Mouse (Mus musculus) cerebellum, adult 11 months (tissue): ENCODE data around the gene Dnajb2.
"Not testable (repeated sequence)": the region's sequence is repeated elsewhere in the genome, so short reads cannot be mapped to it uniquely, and the experiment has no call there.

ENCODE experiments used
- DNase-seq: peaks from one replicate; pipeline ENCODE4 v3.0.0; 2022

Dnajb2 gene

DNA sequence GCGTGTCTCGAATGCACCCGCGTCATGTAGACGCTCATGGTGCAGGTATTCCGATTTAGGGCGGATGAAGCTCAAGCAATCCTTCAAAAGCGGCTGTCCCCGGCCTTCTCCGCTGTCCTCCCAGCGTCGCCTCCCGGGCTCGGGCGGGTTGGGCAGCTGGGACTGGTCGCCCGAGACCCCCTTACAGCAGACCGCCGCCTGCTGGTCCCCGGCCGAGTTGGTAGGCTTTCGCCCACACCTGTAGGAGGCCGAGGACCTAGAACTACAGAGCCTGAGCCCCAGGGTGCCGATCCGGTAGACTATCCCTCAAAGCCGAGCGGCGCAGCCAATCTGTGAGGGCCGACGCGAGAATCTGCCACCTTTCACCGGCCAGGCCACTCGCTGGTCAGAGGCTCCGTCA, 16.7 kb upstream of the Dnajb2 start, which contains the start of gene Tuba4a:
Gene Tuba4a, minus strand, starts transcription at position 335 of the 400 bp plus-strand sequence.
- no peak for DNase-seq

DNA sequence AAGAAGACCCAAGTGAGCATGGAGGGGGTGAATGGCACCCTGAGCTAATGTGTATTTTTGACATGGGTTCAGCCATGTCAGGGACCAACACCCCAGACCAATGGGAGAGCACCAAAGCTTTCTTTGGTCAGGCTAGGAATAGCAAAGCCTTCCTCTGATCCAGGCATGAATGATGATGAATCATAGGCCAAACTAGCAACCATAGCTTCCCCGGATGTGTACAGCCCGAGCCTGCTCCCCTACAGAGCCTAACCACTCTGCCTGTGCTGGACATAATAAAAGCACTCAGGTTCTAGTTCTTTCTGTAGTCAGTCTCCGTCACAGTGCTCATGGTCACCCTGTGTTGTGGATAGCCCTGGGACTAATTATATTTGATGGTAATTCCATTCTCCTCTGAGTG, 14.7 kb upstream of the Dnajb2 start:
- no peak for DNase-seq

DNA sequence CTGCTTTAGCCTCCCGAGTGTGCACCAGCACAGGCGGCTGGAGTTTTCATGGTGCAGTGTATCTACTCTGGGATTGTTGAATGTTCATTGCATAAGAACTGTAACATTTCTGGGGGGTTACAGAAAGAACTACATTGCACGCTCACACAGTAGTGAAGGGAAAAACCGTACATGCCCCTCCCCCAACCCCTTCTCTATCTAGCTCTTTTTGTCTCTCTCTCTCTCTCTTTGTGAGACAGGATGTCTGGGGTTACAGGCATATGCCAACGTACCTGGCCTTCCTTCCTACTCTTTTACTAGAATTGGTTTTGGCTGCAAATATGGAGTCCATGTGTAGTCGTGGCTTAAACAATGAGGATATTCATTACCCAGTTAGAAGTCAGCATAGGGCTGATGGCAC, 13.3 kb upstream of the Dnajb2 start:
- DNase-seq: no peak

DNA sequence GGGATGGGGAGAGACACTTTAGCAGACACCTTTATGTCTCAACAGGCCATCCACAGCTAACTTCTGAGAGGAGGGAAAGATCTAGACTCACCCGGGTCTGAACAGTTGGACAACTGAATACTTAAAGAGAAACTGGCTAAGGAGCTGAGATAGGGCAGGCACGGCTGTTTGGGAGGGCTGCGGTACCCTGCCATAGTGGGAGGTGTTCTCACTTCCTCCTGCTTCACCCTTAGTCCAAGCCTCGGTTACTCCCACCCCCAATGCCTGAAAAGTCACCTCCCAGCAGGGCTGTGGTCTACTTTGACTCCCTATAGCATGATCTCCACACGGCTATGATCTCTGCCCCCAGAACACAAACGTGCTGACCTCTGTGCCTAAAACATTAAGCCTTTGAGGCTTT, 12.7 kb upstream of the Dnajb2 start:
- DNase-seq: no peak

GRCm38 (mm10) chr1:75225473-75225872, 10.7 kb upstream of the Dnajb2 start:
- no peak for DNase-seq

DNA sequence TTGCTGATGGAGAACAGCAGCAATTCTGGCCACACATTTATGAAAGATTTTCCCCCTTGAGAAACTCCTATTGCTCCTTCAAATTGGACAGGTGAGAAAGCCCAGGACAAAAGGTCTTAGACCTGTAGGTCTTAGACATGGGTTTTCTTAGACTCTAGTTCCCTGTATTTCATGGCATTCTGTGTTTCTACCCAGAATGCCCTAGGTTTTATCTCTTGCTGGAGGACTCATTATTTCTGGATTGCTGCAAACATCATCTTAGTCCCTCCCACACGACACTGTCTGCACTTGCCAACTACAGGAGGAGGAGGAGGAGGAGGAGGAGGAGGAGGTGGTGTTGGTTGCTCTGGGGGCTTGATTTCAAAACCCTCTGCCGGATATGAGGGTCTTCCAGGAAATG, 10.1 kb upstream of the Dnajb2 start:
- DNase-seq: no peak

GRCm38 (mm10) chr1:75227653-75228052, 8.6 kb upstream of the Dnajb2 start:
- DNase-seq: no peak

DNA sequence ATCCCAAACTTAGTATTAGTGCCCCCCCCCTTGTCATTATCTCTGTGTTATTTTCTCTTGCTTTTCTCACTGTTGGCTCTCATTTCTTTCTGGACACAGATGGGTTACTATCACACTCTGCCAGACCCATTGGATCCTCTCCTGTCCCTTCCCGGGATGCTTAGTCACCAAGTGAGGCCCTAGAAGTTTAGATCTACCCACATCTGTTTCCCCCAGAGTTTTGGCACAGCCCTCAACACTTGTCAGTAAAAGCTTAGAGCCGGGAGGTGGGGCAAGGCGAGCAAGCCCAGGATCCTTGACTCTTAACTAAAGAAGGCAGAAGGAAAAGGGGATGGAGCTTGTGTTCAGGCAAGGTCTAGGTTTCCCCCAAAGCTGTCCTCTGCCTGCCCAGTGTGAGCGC, 7.0 kb upstream of the Dnajb2 start:
- no peak for DNase-seq

DNA sequence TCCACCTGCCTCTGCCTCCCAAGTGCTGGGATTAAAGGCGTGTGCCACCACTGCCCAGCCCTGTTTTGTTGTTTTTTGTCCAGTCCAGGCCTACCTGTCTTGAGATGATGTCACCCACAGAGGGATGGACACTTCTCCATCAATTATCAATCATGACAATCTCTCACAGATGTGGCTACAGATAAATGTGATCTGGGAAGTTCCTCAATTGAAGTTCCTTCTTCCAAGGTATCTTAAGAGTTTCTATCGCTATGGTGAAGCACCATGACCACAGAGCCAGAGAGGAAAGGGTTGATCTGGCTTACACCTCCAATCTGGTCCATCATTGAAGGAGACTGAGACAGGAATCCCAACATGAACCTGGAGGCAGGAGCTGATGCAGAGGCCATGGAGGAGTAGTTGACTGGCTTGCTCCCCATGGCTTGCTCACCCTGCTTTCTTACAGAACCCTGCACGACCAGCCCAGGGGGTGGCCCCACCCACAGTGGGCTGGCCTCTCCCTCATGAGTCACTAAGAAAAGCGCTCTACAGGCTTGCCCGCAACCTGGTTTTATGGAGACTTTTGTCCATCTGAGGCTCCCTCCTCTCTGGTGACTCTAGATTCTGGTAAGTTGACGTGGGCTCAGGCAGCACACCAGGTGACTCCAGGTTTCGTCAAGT, 5.7 kb upstream of the Dnajb2 start:
- no peak for DNase-seq

- DNase-seq: no peak
These were observed 5.0 kb upstream of the Dnajb2 start for GRCm38 (mm10) chr1:75231224-75231623.

GRCm38 (mm10) chr1:75231664-75232152, 4.5 kb upstream of the Dnajb2 start, which contains the start of gene A630095N17Rik:
Gene A630095N17Rik (minus strand): TSS chr1:75232102.
- no peak for DNase-seq

DNA sequence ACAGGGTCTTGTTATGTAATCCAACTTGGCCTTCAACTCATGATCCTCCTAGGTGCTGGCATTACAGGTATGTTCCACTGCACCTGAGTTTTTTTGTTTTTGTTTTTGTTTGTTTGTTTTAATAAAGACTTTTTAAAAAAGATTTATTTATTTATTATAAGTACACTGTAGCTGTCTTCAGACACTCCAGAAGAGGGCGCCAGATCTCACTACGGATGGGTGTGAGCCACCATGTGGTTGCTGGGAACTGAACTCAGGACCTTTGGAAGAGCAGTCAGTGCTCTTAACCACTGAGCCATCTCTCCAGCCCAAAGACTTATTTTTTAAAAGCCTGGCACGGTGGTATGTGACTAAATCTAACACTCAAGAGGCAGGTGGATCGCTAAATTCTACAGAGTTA, 3.7 kb upstream of the Dnajb2 start:
- not testable (repeated sequence) for DNase-seq

- DNase-seq: peak; percentile 77
These were observed 1.6 kb upstream of the Dnajb2 start for GRCm38 (mm10) chr1:75234606-75235005.

DNA sequence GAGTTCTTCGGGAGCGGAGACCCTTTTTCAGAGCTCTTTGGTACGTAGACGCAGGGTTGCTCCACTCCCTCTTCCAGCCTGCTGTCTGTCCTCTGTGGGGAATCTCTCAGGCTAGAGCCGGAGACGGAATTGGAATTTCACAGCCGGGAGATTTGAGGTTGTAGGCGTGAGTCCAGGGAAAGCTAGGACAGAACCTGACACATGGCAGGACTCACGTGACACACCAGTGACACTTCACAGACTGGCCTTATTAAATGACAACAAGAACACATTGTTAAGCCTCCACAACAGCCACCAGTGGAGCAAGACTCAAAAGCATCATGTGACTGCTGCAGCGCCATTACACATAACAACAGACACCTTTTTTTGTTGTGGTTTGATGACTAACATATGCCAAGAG, 3.4 kb downstream of the Dnajb2 start:
- no peak for DNase-seq

DNA sequence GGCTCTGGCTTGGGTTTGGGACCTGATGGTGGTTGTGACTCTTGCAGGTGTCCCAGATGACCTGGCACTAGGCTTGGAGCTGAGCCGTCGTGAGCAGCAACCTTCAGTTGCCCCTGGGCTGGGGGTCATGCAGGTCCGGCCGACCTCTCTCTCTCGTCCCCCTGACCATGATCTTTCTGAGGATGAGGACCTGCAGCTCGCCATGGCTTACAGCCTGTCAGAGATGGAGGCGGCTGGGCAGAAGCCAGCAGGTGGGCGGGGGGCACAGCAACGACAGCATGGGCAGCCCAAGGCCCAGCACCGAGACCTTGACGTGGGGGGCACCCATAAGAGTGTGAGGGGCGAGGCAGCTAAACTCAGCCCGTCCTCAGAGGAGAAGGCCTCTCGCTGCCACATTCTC, 7.2 kb downstream of the Dnajb2 start:
- DNase-seq: no peak

DNA sequence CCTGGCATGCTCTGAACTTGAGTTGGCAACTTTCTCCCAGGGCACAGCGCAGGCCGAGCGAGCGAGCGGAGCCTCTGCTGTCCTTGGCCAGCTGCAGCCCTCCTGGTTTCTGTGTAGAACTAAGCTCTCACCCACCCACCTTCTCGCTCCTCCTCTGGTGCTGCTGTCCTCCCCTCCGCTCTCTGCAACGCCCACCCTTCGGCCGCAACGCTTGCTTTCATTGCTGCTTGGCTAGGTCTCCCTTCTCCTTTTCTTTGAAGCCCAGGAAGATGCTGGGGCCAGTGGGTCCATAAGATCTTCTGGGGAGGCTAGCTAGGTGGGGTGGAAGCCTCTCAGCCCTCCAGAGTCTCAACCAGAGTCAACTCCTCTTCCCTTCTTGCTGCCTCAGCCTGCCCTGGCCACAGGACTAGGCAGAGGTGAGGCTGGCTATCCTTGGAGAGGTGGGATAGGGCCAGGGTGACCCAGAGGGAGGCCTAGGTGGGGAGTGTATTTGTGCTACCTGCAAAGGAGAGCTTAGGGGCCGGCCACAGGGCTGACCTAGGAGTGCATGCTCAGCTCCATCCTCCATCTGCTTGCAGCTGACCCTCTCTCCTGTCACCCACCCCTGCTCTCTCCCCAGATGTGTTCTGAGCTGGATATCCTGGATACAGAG, 8.1 kb downstream of the Dnajb2 start:
- no peak for DNase-seq

GRCm38 (mm10) chr1:75244836-75245235, 8.6 kb downstream of the Dnajb2 start:
- DNase-seq: no peak

GRCm38 (mm10) chr1:75247071-75247930, 11.1 kb downstream of the Dnajb2 start:
- no peak for DNase-seq

DNA sequence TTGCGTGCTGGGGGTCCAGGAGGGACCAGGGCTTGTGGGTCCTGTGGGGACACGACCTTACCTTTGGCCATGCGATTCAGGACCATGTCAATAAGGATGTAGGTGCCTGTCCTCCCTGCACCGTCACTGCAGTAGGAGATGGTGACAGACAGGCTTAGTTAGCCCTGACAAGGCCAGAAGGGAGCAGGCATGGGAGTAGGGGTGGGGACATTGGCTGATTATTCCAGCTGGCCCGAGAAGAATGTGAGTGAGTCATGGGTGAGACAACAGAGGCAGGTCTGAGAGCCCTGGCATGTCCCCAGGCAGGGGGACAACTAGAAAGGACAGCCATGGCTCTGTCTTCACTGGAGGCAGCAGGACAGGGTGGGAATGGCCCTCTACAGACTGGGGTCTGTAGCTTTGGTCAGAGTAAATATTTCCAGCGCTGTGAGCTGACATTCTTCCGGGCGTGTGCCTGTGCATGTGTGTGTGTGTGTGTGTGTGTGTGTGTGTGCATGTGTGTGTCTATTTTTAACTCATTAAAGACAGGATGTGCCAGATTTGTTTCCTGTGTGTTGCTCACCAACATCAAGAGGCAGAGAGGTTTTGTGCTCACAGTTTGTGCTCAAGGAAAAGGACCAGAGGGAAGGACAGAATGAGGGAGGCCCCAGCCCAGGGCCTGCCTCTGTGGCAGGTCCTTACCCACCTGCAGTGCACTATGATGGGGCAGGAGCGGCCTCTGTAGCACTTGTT, 12.0 kb downstream of the Dnajb2 start:
- DNase-seq: no peak

GRCm38 (mm10) chr1:75250498-75250897, 14.3 kb downstream of the Dnajb2 start:
- DNase-seq: peak; percentile 60

DNA sequence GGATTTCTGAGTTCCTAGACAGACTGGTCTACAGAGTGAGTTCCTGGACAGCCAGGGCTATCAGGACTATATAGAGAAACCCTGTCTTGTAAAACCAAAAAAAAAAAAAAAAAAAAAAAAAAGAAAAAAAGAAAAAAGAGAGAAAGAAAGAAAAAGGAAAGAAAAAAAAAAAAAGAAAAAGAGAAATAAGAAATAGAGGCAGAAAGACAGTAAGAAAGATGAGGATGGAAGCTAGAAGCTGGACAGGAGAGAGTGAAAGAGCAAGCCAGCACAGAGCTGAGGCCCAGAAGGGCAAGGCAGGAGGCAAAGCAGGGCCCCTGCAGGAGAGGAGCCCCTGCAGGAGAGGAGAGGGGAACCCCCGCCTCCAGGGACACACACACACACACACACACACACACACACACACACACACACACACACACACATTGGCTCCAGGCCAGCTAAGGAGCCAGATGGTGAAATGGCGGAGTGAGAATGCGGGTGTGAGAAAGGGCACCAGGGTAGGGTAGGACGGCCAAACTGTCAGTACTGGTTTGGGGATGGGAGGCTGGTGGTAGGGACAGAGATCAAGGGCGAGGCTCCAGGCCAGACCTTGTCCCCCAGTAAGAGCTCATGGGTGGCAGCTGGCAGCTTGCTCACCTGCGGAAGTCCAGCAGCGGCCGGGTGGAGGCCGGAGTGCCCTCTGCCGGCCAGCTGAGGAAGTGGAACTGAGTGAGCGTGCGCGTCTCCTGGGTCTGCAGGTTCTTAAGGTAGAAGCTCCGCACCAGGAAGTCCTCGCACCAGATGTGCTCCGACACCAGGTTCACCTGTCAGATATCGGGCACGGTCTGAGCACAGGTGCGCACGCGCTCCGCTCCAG, 15.1 kb downstream of the Dnajb2 start:
- DNase-seq: peak; percentile 85

- no peak for DNase-seq
These were observed 16.1 kb downstream of the Dnajb2 start for GRCm38 (mm10) chr1:75252308-75252707.
